Mouse (Mus musculus) ovary, postnatal 10 days (tissue): ENCODE results near the gene Calr.
A peak's percentile ranks its signal among the peaks of the same experiment; 100 is the strongest.
"Not testable (repeated sequence)": the region's sequence is repeated elsewhere in the genome, so short reads cannot be mapped to it uniquely, and the experiment has no call there.

Experiments
- DNase-seq: peaks from one replicate; pipeline ENCODE4 v3.0.0; 2022; ENCODE audit warnings: low spot score

Gene Calr

DNA sequence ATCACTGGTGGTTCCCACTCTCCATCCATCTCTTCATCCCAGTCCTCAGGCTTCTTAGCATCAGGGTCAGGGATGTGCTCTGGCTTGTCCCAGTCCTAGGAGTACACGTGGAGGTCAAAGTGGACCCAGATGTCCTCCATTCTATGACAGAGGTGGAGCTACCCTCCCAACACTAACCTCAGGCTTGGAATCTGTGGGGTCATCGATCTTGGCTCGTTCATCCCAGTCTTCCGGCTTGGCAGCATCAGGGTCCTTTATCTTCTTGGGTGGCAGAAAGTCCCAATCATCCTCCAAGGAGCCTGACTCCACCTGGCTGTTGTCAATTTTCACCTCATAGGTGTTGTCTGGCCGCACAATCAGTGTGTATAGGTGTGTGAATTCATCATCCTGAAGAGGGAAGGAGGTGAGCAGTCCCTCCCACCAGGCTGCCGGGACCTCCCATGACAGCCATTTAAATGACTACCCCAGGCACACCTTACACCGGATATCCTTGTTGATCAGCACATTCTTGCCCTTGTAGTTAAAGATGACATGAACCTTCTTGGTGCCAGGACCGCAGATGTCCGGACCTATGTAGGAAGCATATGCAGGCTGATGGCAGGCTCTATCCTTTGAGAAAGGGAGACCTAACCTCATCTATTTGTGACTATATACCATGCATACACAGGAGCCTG lies 2.2 kb downstream of the Calr start:
- DNase-seq, result no peak

DNA sequence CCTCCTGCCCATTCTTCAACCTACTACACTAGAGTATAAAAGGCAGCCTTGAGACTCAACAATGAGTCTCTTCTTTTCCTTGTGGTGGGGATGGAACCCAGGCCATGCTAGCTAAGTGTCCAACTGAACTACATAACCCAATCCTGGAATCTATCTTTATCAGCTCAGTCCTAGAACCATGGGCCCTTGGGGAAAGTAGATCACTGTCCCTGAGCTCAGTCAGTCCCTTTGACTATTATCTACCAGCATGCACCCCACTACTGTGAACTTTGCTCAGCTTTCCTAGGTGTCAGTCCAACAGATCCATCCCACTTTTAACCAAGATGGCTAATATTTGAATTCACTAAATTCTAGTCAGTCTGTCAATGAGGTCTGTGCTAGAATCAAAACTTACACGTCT lies 5.2 kb downstream of the Calr start:
- no peak for DNase-seq

DNA sequence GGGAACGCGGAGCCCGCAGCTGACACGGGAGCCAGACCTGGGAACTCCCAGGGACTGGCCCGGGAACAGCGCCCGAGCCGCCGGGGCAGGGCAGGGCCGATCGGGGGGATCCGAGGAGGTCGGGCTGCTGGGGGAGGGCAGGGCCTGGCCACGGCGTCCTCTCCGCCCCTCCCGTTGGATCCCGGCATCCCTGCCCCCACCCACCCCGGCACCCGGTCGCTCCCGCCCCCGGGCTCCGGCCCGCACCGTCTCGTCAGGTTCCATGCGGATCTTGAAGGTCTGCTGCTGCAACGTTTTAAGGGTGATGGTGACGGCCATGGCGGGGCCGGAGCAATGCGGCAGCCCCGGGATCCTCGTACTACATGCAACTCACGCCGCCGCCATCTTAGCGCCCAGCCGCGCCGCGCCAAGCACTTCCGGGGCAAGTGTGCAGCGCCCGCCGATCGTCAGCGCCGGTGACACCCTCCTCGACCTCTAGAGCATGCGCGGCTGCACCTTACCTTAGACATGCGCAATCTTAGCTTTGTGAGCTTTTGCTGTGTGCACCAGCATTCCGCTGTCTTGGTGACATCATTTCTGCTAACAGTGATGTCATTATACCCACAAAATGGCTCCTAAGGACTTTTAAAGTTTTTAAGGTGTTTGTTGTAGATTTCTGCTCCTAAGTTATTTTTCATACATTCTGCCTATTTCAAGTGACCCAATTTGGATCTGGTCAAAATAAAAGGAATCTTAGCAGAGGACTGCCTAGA lies 6.3 kb downstream of the Calr start, which contains the start of gene Rad23a:
Rad23a (minus strand) TSS at position 418 of the 752 bp plus-strand sequence.
- peak; percentile 80 for DNase-seq

DNA sequence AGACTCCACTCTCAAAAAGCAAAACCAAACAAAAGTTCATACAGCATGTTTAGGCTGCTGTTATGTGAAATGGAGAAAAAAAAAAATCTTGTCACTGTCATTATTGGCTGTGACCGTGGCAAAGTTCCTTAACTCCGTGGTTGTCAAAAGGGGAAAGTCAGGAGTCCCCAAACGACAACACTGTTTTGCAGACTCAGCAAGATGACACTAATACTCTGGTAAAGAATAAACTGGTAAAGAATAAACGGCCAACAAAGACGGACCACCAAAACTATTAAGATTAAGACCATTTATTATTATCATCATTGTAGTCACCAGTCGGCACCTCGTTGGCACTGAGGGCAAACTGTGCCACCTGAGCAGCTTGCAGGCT lies 6.9 kb downstream of the Calr start:
- no peak for DNase-seq

DNA sequence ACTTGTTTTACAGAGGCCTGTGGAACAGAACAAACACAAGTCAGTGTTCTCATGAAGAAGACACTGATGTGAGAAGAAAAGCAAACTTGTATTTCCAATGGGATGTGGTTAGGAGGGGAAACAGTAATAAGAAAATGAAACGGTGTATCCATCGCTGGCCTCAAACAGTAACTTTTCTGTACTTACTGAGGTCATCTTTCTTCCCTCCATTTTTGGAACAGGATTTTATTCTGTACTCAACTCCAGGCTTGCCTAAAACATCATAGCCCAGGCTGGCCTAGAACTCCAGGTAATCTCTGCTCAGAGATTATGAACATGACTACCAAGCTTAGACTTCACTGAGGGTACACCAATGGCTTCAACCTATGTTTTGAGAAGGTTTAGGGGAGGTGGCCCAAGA lies 7.3 kb downstream of the Calr start:
- DNase-seq, result no peak

DNA sequence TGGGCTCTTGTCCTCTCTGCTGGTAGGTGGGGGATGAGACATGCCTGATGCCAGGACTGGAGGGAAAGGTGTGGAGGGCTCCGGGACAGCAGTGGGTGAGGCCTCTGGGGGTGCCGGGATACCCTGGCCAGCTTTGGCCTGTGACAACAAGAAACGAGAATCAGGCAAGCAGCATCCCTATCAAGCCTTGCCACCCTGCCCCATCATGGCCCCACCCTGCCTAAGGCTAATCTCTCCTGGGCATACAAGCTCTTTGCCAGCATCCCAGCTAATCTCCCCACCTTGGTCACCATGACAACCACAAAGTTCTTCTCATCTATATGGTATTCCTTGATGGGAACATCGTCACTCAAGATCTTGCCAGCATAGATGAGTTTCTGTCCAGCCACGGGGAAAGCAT lies 8.2 kb downstream of the Calr start:
- DNase-seq, result no peak

DNA sequence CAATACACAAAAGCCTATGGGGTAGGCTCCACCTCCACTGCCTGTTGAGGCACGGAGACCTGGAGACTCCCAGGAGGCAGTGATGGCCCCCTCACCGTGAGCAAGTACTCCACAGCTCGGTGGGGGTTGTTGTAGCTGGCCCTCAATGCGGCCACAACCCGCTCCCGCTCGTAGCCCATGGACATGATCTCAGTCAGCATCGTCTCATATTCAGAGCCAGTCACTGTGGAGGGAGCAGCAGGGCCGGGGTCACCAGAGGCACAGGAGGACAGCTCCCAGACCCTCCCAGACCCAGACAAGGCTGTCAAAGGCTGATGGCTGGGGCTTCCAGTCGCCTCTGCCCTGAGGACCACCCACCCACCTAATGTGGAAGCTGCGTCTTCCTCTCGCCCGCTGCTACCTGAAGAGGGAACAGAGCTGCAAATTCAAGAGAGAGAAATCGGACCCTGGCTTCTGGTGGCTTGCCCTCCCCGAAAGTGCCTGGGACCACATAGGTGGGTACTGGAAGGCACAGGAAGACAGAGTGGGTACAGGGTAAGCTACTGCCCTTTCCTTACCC lies 8.7 kb downstream of the Calr start:
- DNase-seq, result no peak

DNA sequence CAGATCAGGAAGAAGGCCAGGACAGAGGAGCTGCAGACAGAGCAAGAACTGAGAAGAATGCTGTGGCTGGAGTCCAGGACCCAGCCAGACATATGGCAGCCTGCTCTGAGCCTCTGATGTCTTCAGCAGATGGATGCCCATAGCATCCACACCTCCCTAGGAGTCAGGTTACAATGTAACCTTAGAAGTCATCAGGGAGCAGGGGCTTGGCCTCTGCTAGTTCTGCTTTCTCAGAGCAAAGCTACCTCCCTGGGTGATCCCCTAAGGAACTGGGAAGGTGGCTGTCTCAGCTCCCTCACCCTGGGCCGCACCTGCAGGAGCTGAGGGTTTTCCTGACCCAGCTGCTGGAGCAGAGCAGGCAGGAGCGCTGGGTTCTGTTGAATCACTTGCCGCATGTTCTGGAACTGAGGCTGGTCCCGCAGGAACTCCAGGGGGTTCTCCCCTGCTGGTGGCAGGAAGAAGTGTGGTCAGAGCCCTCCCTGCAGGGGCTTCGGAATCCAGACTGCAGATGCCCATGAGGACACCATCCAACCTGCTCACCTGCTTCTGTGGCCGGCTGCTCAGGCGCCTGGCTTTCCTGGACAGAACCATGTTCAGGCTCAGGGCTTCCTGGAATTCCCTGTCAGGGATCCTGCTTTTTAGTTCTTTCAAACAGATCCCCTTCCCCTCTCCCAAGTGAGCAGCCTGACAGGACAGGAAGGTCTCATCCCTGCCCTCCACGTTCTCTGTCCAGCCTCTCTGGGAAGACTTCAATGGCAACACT lies 9.4 kb downstream of the Calr start:
- no peak for DNase-seq

DNA sequence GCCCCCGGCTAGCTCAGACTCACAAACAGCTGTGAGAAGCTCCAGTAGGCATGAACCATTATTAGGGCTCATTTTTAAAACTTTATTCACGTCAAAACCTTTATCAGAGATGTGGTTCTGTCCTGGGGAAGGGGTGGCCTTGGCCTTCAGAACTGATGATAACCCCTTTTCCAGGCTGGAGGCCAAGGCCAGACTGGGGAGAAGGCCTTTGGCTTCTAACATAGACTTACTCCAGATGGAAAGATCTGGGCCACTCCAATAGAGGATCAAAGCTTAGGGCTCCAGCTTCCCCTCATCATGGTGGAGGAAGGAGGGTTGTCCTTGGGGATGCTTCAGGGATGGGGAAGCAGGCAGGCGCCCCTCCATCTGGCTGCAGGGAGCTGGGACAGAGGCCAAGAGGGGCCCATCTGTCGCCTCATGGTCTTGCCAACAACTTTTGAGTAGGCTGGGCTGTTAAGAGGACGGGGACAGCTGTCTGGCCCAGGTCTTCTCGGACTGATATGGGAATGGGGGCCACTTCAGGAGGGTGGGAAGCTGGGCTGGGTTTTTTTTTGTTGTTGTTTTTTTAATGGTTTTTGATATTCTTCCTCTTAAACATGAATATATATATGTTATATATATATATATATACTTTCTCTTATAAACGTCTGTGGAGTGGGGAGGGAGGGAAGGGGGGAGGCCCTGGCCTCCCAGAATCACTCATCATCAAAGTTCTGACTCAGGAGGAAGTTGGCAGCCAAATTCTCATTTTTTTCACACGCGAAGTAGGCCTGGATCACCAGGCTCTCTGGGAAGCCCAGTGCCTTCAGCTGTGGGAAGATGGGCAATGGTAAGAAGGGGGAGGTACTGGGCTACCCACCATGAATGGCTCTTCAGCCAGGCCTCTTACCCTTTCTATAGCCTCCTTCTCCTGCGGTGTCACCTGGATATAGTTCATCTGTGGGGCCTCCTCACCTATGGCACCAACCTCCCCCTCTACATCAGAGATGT lies 11.6 kb downstream of the Calr start:
- no peak for DNase-seq

DNA sequence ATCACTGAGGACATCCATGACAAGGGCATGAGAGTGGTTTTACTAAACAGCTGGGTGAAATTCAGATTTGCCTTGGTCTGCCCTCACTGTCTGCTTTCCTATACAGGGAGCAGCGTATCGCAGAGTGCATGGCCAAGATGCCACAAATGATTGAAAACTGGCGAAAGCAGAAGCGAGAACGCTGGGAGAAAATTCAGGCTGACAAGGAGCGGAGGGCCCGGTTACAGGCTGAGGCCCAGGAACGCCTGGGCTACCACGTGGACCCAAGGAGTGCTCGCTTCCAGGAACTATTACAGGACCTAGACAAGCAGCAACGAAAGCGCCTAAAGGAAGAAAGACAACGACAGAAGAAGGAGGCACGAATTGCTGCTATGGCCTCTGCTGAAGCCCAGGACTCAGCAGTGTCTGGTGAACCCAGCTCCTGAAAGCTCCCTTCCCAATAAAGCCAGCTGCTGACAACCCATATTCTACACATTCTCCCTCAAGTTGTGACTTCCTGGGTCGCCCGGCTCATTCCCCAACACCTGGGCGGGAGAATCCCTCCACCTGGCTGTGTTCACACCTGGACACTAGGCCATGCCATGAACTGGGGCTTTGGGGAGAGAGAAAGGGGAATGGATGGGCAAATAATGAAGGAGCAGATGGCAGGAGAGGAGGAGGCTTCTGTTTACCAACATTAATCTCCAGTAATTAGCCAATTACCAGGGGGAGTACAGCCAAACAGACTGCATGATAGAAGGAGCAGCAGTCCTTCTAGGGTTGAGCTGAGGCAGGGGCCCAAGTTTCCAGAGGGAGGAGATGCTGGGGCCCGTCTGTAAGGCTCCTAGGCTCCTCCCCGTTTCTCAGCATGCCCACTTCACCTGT lies 12.5 kb downstream of the Calr start:
- no peak for DNase-seq

DNA sequence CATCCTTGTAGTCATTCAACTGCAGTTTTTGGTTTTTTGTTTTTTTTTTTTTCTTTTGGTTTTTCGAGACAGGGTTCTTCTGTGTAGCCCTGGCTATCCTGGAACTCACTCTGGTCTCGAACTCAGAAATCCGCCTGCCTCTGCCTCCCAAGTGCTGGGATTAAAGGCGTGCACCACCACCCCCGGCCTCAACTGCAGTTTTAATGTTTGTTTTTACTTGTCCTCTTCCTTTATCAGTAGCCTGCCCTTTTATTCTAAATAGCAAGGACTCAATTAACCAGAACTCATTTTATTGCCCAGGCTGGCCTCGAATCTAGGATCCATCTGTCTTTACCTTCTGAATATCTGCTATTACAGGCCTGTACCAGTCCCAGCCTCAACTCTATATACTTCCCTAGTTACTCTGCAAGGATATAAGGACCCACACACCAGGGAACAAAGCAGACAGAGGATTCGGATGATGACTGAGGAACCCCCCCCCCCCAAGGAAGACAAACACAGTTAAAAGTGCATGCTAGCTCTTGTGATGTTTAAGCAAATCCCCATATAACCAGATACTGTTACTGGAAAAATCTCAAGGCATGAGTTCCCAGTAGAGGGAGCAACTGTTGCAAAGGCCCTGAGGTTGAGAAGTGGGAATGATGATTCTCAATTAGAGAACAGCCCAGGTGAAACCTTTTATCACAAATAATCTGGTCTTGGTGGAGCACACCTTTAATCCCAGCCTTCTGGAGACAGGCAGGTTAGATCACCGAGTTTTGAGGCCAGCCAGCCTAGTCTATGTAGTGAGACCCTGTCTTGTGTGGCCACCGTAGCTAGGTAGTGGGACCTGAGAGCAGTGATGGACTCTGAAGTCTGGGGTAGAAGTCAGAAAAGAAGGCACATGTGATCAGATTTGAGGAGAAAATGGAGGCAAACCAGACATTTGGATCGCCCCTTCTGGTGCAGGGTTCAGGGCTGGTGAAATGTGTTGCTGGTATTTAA lies 13.7 kb downstream of the Calr start:
- DNase-seq, result no peak

DNA sequence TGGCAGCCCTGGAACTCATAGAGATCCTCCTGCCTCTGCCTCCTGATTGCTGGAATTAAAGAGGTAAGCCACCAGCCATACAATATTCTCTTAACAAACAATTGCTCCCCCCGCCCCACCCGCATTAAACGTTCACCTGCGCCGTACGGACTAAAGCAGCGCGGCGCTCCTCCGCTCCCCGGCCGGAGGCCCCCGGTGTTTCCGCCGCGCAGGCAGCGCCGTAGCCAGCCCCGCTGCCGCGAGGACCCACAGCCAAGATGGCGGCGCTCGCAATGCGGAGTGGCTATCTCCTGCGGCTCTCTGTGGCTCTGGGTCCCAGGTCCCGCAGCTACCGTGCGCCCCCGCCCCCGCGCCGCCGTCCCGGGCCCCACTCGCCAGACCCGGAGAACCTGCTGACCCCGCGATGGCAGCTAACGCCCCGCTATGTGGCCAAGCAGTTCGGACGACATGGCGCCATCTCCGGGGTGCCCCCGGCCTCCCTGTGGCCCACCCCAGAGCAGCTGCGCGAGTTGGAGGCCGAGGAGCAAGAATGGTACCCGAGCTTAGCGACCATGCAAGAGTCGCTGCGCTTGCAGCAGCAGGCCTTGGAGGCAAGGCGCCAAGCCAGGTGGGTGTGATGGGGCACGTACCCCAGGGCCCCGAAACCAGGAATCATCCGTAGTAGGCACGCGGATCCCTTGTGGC lies 14.6 kb downstream of the Calr start:
- peak; percentile 82 for DNase-seq

DNA sequence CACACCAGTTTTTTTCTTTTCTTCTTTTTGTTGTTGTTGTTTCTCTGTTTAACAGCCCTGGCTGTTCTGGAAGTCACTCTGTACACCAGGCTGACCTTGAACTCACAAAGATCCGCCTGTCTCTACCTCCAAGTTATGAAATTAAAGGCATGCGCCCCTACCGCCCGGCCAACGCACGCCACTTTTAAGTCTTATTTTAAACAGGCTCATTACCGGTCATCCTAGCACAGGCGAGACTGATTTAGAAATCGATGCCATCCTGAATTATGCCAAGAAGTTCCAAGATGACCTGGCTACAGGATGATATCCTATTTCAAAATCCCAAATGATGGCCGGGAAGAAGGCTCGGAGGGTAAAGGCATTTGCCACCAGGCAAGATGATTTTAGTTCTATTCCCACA lies 15.2 kb downstream of the Calr start, which contains the start of gene Gadd45gip1:
Gadd45gip1 (plus strand) TSS at position 33 of the 400 bp plus-strand sequence.
- no peak for DNase-seq

DNA sequence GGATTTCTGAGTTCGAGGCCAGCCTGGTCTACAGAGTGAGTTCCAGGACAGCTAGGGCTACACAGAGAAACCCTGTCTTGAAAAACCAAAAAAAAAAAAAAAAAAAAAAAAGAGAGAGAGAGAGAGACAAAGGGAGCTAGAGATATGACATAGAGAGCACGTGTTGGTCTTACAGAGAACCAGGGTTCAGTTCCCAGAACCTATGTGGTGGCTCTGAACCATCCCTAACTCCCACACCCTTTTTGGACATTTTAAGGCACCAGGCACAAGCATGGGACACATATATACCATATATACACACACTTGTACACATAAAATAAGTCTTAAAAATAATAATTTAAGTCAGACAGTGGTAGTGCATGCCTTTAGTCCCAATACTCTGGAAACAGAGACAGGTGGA lies 20.2 kb downstream of the Calr start:
- not testable (repeated sequence) for DNase-seq

DNA sequence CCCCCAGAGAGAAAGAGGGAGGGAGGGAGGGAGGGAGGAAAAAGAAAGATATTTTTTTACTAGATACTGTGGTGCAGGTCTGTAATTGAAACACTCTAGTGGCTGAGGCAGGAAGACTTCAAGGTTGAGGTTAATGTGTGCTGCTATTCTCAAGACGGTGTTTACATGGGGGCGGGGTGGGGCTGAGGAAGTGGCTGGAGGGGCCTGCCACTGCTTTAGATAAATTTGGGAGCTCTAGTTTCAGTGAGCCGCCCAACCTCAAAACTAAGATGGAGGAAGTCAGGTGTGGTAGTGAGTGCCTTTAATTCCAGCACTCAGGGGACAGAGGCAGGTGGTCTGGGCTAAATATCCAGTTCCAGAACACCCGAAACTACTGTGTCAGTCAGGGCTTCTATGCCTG lies 21.1 kb downstream of the Calr start:
- DNase-seq, result no peak

DNA sequence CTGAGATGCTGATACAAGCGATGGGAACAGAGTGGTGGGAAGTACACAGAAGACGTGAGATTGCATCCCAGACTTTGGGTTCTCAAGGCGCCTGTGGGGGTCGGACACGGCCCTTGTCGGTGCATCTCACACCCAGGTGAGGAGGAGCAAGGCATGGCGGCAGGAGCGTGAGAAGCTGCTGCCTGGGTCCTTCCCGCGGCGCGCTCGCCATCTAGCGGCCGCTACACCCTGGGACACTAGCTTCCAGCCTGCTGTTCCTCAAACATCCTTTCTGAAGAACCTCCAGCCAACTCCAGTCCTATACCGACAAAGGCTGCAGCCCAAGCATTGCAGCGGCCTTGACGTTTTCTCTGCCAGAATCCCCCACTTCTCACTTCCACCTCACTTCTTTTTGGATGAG lies 23.1 kb downstream of the Calr start:
- no peak for DNase-seq

DNA sequence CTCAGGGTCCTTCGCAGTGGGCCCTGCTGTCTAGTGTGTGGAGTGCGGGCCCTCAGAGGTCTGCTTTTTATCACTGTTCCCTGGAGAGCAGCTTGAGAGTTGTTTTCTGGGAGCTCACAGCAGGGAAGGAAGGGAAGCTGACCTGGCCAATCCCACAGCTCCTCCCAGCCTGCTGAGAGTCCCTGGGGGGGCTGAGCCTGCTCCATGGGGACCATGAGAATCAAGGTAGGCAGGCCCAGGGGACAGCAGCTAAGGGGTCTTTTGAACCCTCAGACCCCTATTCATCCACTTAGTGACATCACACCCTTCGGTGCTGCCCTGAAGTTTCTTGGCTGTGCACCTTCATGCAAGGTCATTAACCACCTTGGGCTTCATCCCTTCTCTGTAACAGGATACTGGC lies 24.0 kb downstream of the Calr start, which contains the start of gene Dand5:
Dand5 (minus strand) TSS at position 101 of the 400 bp plus-strand sequence.
- DNase-seq, result no peak

DNA sequence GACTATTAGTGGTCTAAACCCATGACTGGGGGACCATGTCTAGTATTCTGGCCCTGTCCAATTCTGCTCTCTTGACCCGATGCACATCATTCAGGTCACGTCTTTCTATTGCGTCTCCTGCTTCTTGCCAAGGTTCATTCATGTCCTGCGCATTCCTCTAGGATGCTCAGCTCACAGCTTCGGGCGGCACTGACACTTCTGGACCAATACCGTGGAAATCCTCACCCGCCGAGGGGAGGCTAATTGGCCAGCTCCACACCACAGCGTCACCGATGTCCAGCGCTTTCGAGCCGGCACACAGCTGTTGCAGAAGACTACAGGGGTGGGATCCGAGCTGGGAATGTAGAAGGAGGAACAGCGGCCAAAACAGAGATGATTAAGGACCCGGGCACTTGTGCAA lies 30.6 kb downstream of the Calr start:
- DNase-seq, result no peak
